Mouse (Mus musculus) hindbrain, embryonic 10.5 days (tissue): Measurements from ENCODE around the gene Ldb3. TPM values are rescaled to one million over a fixed set of nuclear protein-coding genes. Genes with fewer than 3 reads are reported as not detected.

Experiments
- DNase-seq: peaks from one replicate; pipeline ENCODE4 v3.0.0-alpha.2; 2017; ENCODE audit warnings: low spot score
- H3K27ac ChIP-seq: fragments of 300-500 bp; sonication (generic); 2 replicates; pipeline ENCODE4 v1.5.1; 2016; ENCODE audit warnings: mild to moderate bottlenecking, moderate library complexity
- H3K27me3 ChIP-seq: fragments of 300-500 bp; sonication (generic); 2 replicates; pipeline ENCODE4 v1.6.1; 2016; ENCODE audit warnings: mild to moderate bottlenecking; ENCODE audit not compliant: poor library complexity, insufficient read depth, severe bottlenecking
- H3K36me3 ChIP-seq: fragments of 300-500 bp; sonication (generic); 2 replicates; pipeline ENCODE4 v1.6.1; 2016; ENCODE audit warnings: mild to moderate bottlenecking, moderate library complexity
- H3K4me1 ChIP-seq: fragments of 300-500 bp; sonication (generic); replicated peaks from 2 replicates; pipeline ENCODE4 v1.6.1; 2016; ENCODE audit warnings: mild to moderate bottlenecking
- H3K4me3 ChIP-seq: fragments of 300-500 bp; sonication (generic); 2 replicates; pipeline ENCODE4 v1.5.1; 2016; ENCODE audit warnings: mild to moderate bottlenecking, moderate library complexity
- H3K9me3 ChIP-seq: fragments of 300-500 bp; sonication (generic); 2 replicates; pipeline ENCODE4 v1.6.1; 2016; ENCODE audit warnings: mild to moderate bottlenecking, moderate library complexity
- WGBS: fragments of 180-500 bp; shearing (Covaris S2); methylation state at CpG from one replicate; pipeline ENCODE4 v1.1.7; 2016; 5-methylcytosine and 5-hydroxymethylcytosine counted together
- polyA plus RNA-seq: library from polyadenylated mRNA; unstranded; fragments of >200 nt; fragmentation: Nextera tagmentation; extraction: Ambion mirVana; gene quantifications from 2 replicates; pipeline ENCODE4 v1.2.1, GENCODE M21; 2016

The Ldb3 gene
- polyA plus RNA-seq, 1 experiment from 2014 or later, result 0.09 TPM

DNA sequence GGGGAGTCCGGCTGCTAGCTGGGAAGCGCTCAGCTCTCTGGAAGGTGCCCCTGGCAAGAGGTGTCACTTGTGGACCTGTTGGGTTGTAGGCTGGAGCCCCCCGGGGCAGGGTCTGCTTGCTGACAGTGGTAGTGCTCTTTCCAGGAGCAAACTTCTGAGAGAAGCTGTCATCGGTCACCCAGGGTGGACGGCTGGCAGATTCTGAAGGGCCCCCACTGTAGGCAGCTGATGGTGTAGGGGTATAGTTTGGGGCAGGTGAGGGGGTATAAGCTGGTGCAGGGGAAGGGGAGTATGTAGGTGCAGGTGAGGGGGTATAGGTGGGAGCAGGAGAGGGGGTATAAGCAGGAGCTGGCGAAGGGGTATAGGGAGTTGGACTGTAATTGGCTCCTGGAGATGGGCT lies 44.5 kb downstream of the Ldb3 start:
- peaks cover 14% of the 10 kb centered on the region; the same call in 1 of the 2 replicates for H3K4me1 ChIP-seq
- no peak for DNase-seq
- H3K36me3 ChIP-seq, result no peaks in the 10 kb centered on the region
- no peak overlapping the region for H3K4me3 ChIP-seq
- H3K27ac ChIP-seq, result no peak overlapping the region
- H3K27me3 ChIP-seq, result peaks cover 51% of the 10 kb centered on the region
- WGBS, result 89% methylated on average over 6 of the region's 6 CpGs
- no peaks in the 10 kb centered on the region for H3K9me3 ChIP-seq

DNA sequence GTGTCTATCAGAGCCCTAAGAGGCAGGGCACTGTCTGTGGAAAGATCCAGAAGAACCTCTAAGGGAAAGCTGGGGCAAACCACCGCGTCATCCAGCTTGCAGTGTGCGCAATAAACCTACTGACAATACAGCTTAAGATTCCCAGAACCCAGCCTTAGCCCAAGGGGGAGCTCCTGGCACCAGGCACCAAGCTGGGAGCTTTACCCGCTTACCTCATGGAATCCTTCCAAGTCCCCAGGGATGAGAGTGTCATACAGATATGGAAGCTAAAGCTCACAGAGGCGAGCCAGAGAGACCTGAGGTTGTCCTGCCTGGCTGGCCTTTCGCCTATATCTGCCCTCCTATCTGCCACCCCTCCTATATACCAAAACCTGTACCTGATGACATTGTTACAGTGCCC lies 44.9 kb downstream of the Ldb3 start:
- Histone ChIP-seq H3K9me3 (no peaks in the 10 kb centered on the region), H3K27me3 (peaks cover 51% of the 10 kb centered on the region), H3K36me3 (no peaks in the 10 kb centered on the region), H3K27ac (no peak overlapping the region), H3K4me1 (peaks cover 12% of the 10 kb centered on the region; the same call in 1 of the 2 replicates), H3K4me3 (no peak overlapping the region)
- WGBS, result 84% methylated on average over 6 of the region's 6 CpGs
- DNase-seq, result no peak

DNA sequence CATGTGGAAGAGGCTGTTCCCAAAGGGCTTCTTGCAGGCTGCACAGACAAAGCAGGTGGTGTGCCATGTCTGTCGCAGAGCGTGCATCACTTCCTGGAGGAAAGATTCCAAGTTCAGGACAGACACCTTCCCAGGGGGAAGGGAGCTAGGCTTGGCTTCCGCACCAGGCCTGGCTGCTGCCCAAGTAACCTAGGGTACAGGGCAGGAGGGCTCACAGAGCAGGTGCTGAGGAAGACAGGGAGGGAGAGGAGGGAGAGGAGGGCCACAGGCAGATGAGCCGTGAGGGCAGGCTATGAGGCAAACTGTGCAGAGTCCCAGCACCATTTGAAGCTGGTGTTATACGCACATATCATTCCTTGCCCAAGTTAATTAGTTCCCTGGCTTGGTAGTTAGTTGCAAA lies 46.6 kb downstream of the Ldb3 start:
- WGBS, result 87% methylated on average over 5 of the region's 5 CpGs
- Histone ChIP-seq H3K27me3 (peaks cover 41% of the 10 kb centered on the region), H3K27ac (no peak overlapping the region), H3K4me3 (no peak overlapping the region), H3K4me1 (peaks cover 5% of the 10 kb centered on the region; the same call in 1 of the 2 replicates), H3K9me3 (no peaks in the 10 kb centered on the region), H3K36me3 (no peaks in the 10 kb centered on the region)
- DNase-seq, result no peak

DNA sequence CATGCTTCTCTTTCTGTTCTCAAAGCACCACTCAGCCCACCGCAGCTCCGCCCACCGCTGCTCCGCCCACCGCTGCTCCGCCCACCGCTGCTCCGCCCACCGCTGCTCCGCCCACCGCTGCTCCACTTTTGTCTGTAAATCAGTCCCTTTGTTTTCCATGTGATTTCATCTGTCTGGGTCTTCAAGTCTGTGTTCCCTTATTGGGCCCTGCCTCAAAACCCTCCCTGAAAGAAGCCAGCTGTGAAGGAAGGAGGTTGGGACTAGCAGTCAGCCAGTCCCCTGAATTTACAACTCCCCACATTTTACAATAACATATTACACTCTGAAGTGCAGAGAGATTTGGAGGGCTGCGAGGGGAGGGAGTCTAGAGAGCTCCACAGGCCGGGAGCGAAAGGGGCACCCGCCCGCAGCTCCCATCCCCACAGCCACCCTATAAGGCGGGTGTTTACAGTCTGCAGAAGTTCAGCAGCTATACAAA lies 47.8 kb downstream of the Ldb3 start:
- WGBS, result 13% methylated on average over 17 of the region's 17 CpGs
- Histone ChIP-seq H3K27me3 (peaks cover 30% of the 10 kb centered on the region), H3K27ac (peak overlapping the region; percentile 81), H3K4me3 (peak overlapping the region; percentile 29), H3K36me3 (no peaks in the 10 kb centered on the region), H3K9me3 (no peaks in the 10 kb centered on the region), H3K4me1 (peaks cover 5% of the 10 kb centered on the region; the same call in 1 of the 2 replicates)
- DNase-seq, result peak; percentile 34

DNA sequence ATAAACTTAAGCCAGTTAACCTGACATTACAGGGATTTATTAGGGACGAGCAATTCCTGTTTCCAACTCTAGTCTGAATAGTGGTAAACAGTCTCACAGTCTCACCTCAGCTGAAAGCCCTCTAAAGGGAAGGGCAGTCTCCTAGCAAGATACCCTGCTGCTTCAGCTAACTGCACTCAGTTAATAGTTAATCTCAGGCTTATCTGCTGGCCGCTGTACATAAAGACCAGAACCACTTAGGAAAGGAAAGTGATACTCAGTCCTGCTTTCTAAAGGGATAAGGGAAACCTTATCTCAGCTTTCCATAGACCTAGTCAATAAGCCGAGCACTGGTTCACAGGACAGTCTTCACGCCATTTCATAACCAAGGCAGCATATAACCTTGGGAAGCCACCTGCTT lies 52.6 kb downstream of the Ldb3 start:
- no peak for DNase-seq
- Histone ChIP-seq H3K4me3 (no peak overlapping the region), H3K9me3 (no peaks in the 10 kb centered on the region), H3K27ac (no peak overlapping the region), H3K27me3 (0 out of 2 replicates have a peak, but pooled peaks cover 4% of the 10 kb centered on the region), H3K36me3 (no peaks in the 10 kb centered on the region), H3K4me1 (peaks cover 3% of the 10 kb centered on the region; the same call in 1 of the 2 replicates)
- 77% methylated on average over 4 of the region's 4 CpGs for WGBS

DNA sequence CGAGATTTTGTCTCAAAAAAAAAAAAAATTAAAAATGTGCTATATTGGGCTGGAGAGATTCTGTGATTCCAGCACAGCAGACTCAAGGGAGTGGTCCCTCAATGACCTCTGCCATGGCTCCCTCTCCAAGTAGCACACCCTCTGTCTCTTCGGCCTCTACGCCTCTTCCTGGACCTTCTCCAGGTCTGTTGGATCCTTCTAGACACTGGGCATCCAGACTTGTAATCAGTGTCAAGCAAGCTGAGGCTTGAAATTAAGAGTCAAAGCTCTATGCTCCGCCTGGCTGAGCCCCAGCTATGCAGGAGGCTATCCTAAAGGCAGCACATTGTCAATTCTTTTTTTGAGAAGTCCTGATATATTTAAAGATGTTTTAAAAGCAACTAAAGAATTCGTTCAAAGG lies 54.9 kb downstream of the Ldb3 start:
- no peaks in the 10 kb centered on the region for H3K27me3 ChIP-seq
- peaks cover 10% of the 10 kb centered on the region; the same call in 1 of the 2 replicates for H3K9me3 ChIP-seq
- no peak overlapping the region for H3K4me3 ChIP-seq
- 86% methylated on average over 5 of the region's 5 CpGs for WGBS
- no peaks in the 10 kb centered on the region for H3K36me3 ChIP-seq
- H3K4me1 ChIP-seq, result no peaks in the 10 kb centered on the region
- no peak overlapping the region for H3K27ac ChIP-seq
- DNase-seq, result no peak

DNA sequence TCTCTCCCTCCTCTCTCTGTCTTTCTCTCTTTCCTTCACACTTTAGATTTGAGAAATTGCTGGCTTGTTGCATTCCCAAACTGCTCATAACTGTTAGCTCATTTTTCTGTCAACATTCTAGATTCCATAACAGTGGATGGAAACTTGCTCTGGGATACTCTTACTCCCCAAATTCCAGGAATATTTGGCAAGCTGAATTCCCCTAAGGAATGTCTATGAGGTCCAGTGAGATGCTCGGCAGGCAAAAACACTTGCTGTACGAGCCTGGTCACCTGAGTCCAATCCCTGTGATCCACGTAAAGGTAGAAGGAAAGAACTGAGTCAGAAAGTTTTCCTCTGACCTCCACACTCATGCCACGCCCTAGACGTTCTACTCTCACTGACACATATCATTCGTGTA lies 55.9 kb downstream of the Ldb3 start:
- DNase-seq, result no peak
- Histone ChIP-seq H3K27ac (no peak overlapping the region), H3K27me3 (peaks cover 8% of the 10 kb centered on the region; the same call in 1 of the 2 replicates), H3K36me3 (no peaks in the 10 kb centered on the region), H3K4me1 (no peaks in the 10 kb centered on the region), H3K9me3 (peaks cover 10% of the 10 kb centered on the region; the same call in 1 of the 2 replicates), H3K4me3 (no peak overlapping the region)
- 82% methylated on average over 6 of the region's 6 CpGs for WGBS

DNA sequence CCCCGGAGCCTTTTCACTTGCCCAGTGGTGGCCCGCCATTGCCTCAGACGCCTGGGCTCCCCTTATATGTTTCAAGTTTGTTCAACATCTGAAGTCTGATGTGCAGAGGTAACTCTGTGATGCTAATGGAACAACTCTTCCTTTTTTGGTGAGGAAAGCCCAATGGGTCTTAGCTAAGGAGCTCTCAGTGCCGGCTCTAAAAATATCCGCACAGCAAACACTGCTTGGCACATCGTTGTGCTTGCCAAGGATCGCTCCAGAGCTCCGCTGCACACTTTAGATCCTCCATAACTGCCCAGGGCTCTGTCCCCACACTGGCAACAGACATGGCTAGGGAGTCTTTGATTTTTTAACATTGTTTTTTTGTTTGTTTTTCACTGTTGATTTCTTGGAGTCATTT lies 59.7 kb downstream of the Ldb3 start:
- Histone ChIP-seq H3K9me3 (peaks cover 10% of the 10 kb centered on the region; the same call in 1 of the 2 replicates), H3K27ac (no peak overlapping the region), H3K4me1 (no peaks in the 10 kb centered on the region), H3K27me3 (peaks cover 8% of the 10 kb centered on the region; the same call in 1 of the 2 replicates), H3K36me3 (no peaks in the 10 kb centered on the region), H3K4me3 (no peak overlapping the region)
- no peak for DNase-seq
- WGBS, result 76% methylated on average over 8 of the region's 8 CpGs

DNA sequence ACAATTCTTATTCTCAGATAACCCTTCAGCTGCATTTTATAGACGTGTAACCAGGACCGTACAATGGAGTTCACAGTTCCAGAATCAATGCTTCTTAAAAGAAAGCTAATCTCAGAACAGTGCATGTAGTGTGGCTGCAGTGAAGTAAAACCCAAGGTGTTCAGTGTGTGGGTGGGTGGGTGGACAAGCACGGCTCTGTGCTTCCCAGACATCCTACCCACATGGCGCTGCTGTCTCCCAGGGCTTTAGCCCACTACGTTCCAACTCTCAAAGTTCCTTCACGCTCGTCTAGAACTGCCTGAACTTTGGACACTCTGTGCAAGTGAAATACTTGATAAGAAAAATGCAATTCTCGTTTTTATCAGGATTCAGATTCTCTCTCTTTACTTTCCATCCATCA lies 65.8 kb downstream of the Ldb3 start, which contains the start of gene 9230112D13Rik:
TSS of gene 9230112D13Rik (minus strand) at position 101 of the 400 bp plus-strand sequence.
- Histone ChIP-seq H3K27me3 (peaks cover 1% of the 10 kb centered on the region; the same call in 1 of the 2 replicates), H3K4me1 (no peaks in the 10 kb centered on the region), H3K27ac (no peak within 1 kb of the TSS), H3K4me3 (no peak within 1 kb of the TSS), H3K36me3 (no peaks in the 10 kb centered on the region), H3K9me3 (no peaks in the 10 kb centered on the region)
- WGBS, result 92% methylated on average over 8 of the region's 8 CpGs
- DNase-seq, result no peak

DNA sequence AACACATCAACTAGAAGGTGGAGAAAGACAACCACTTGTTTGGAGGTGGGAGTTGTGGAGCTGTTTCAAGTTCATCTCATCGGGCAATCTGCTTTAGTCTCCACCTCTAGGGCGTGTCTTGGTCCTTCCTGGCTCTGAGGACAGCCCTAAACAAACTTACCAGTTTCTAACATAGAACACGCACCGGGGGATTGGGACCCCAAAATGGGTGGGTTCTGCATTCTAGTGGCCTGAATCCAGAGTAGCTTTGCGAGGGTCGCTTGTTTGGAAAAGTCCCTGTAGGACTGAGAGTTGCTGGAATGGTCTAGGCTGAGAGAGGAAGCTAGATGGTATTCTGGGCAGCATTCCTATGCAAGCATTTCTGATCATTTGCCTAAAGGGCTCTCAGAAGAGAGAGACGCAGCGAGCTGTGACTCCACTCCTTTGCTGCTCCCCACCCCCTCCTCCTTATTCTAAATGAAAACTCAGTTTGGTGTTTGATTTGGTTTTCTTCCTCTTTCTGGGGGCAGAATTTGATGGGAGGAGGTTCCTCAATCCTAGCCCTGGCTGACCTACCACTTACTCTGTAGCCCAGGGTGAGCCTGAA lies 70.4 kb downstream of the Ldb3 start:
- Histone ChIP-seq H3K27me3 (no peaks in the 10 kb centered on the region), H3K27ac (no peak overlapping the region), H3K4me1 (no peaks in the 10 kb centered on the region), H3K9me3 (no peaks in the 10 kb centered on the region), H3K36me3 (no peaks in the 10 kb centered on the region), H3K4me3 (no peak overlapping the region)
- no peak for DNase-seq
- 84% methylated on average over 8 of the region's 8 CpGs for WGBS

DNA sequence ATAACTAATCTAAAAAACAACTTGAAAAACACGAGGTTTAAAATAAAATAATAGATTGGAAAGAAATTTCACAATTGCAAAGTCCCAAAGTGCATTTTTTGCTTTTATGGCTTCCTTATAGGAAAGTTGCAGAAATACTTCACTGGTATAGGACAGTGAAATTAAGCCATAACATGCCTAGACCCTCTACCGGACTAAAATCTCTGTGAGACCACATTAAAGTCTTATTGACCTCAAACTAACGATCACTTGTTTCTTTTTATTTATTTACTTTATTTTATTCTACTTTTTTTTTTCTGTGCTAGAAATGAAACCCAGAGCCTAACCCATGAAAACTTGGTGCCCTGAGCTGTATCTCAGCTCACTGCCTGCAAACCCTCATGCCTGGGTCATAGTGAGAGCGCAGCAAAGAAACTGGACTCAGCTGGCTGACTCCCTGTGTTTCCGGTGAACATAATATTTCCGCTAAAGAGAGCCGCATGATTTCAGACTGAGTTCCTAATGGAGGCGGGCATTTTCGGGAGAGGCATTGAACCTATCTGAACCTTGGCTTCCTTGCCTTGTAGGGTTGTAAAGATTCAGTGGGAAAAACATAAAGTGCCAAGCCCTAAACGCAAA lies 71.4 kb downstream of the Ldb3 start:
- DNase-seq, result no peak
- Histone ChIP-seq H3K36me3 (no peaks in the 10 kb centered on the region), H3K27me3 (no peaks in the 10 kb centered on the region), H3K9me3 (no peaks in the 10 kb centered on the region), H3K4me1 (no peaks in the 10 kb centered on the region), H3K4me3 (no peak overlapping the region), H3K27ac (no peak overlapping the region)
- WGBS, result 91% methylated on average over 10 of the region's 10 CpGs

DNA sequence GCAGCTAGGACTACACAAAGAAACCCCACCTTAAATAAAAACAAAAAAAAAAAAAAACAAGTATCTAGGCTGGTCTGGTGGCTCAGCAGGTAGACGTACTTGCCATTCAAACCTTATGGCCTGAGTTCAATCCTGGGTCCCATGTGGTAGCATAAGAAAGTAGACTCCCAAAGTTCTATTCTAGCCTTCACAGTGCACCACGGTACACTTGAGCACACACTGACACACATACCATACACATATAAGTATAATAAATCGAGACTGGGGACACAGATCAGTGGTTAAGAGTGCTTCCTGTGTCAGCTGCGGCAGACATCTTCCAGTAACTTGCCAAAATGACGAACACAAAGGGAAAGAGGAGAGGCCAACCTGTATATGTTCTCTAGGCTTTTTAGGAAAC lies 72.6 kb downstream of the Ldb3 start:
- 91% methylated on average over 5 of the region's 5 CpGs for WGBS
- Histone ChIP-seq H3K27ac (no peak overlapping the region), H3K4me3 (no peak overlapping the region), H3K36me3 (no peaks in the 10 kb centered on the region), H3K27me3 (no peaks in the 10 kb centered on the region), H3K4me1 (no peaks in the 10 kb centered on the region), H3K9me3 (no peaks in the 10 kb centered on the region)
- no peak for DNase-seq

DNA sequence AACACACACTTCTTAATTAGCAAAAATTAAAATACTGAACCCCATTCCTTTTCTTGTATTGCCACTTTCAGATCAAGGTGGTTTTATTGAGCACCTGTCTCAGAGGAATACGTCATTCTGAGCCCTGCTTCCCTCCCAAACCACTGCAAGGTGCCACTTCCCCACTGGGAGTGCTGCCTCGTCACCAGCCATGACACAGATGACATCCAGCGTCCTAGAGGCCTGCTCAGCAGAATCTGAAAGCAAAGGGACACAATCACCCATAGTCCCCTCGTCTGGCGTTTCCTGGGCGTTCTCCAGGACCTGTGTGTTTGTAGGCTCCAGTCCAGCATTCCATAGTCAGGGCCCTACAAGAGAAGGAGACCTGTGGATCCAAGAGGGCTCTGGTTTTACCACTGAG lies 74.4 kb downstream of the Ldb3 start:
- no peak overlapping the region for H3K4me3 ChIP-seq
- no peak for DNase-seq
- no peaks in the 10 kb centered on the region for H3K9me3 ChIP-seq
- no peaks in the 10 kb centered on the region for H3K36me3 ChIP-seq
- H3K4me1 ChIP-seq, result no peaks in the 10 kb centered on the region
- H3K27ac ChIP-seq, result no peak overlapping the region
- WGBS, result 50% methylated on average over 6 of the region's 6 CpGs
- no peaks in the 10 kb centered on the region for H3K27me3 ChIP-seq
